ENCODE assay signal across 7 mouse cellular contexts in genomic region chr5:115430187-115430960, GRCm38 (mm10). TPM values are rescaled to one million over a fixed set of nuclear protein-coding genes. Genes with fewer than 3 reads are reported as not detected.
DNase-seq lines count a peak whose midpoint lies in the region; ATAC-seq and TF ChIP-seq lines count a peak whose summit lies in the region.

No protein-coding gene starts in this region.

- no peaks in the 10 kb centered on the region for H3K4me1 ChIP-seq in lung, adult 2 months (ENCODE audit: control insufficient read depth, insufficient read depth, low read length)
- peaks cover 56% of the 10 kb centered on the region for H3K4me1 ChIP-seq in embryonic facial prominence, embryonic 15.5 days
- H3K4me1 ChIP-seq in neural tube, embryonic 13.5 days (replicated peaks): peaks cover 70% of the 10 kb centered on the region

- H3K9me3 ChIP-seq in embryonic facial prominence, embryonic 15.5 days (replicated peaks): no peaks in the 10 kb centered on the region
- H3K9me3 ChIP-seq in neural tube, embryonic 13.5 days: no peaks in the 10 kb centered on the region

- TF ChIP-seq CTCF in lung, adult 2 months (IDR thresholded peaks at IDR 0.05; ENCODE audit: insufficient read depth, low read length): no peak

- peak overlapping the region; percentile 82 for H3K27ac ChIP-seq in embryonic facial prominence, embryonic 15.5 days (replicated peaks)
- peak overlapping the region; percentile 100 for H3K27ac ChIP-seq in neural tube, embryonic 13.5 days (replicated peaks)

- H3K27me3 ChIP-seq in embryonic facial prominence, embryonic 15.5 days: no peaks in the 10 kb centered on the region; the same call in 1 of the 2 replicates
- H3K27me3 ChIP-seq in neural tube, embryonic 13.5 days: no peaks in the 10 kb centered on the region

- TF ChIP-seq POLR2A in lung, adult 2 months (IDR thresholded peaks at IDR 0.05; ENCODE audit: borderline replicate concordance, extremely low read depth, low read depth, low read length): no peak

- no peak for DNase-seq in lung, adult 2 months
- DNase-seq in lung, postnatal 4 days: no peak
- DNase-seq in kidney, postnatal 14 days: peak; percentile 18

- ATAC-seq in embryonic facial prominence, embryonic 15.5 days (ENCODE audit: insufficient number of reproducible peaks, low FRiP score, low TSS enrichment, low read depth): peak; percentile 20; the same call in 1 of the 2 replicates
- peak; percentile 10; the same call in 1 of the 2 replicates for ATAC-seq in neural tube, embryonic 13.5 days (ENCODE audit: low read depth)
- no peak for ATAC-seq in inflammation-experienced regulatory T-cells, adult 6 months
- ATAC-seq in CD4-positive, CD25-positive, alpha-beta regulatory T cell, adult 4 months: no peak

- peak overlapping the region; percentile 90 for H3K9ac ChIP-seq in embryonic facial prominence, embryonic 15.5 days
- peak overlapping the region; percentile 100 for H3K9ac ChIP-seq in neural tube, embryonic 13.5 days

- peak overlapping the region; percentile 89 for H3K4me2 ChIP-seq in embryonic facial prominence, embryonic 15.5 days (replicated peaks)
- H3K4me2 ChIP-seq in neural tube, embryonic 13.5 days: peak overlapping the region; percentile 93

- 3% methylated on average over 52 of the region's 73 CpGs for WGBS in lung, adult 2 months
- under 1% methylated on average over 57 of the region's 73 CpGs for WGBS in embryonic facial prominence, embryonic 15.5 days
- under 1% methylated on average over 43 of the region's 73 CpGs for WGBS in neural tube, embryonic 13.5 days

- no peaks in the 10 kb centered on the region for H3K36me3 ChIP-seq in embryonic facial prominence, embryonic 15.5 days
- H3K36me3 ChIP-seq in neural tube, embryonic 13.5 days: peaks cover 25% of the 10 kb centered on the region; the same call in 1 of the 2 replicates

- peak overlapping the region; percentile 19 for H3K4me3 ChIP-seq in lung, adult 2 months (replicated peaks; ENCODE audit: extremely low read depth, low read depth, low read length)
- peak overlapping the region; percentile 96 for H3K4me3 ChIP-seq in embryonic facial prominence, embryonic 15.5 days (replicated peaks)
- H3K4me3 ChIP-seq in neural tube, embryonic 13.5 days: peak overlapping the region; percentile 97

RNA-seq across cellular contexts. Expression of gene Msi1, which starts 1.0 kb away (rescaled TPM):
- 0.91 and 1.9 TPM in 2 replicates for polyA plus RNA-seq in lung, adult 2 months (2012; rRNA removed)
- polyA plus RNA-seq in embryonic facial prominence, embryonic 15.5 days (2015; fragmentation: Nextera tagmentation; extraction: Ambion mirVana): 14.1 and 19.1 TPM in 2 replicates
- polyA plus RNA-seq in neural tube, embryonic 13.5 days (2015; fragmentation: Nextera tagmentation; extraction: Ambion mirVana): 66.5 and 66.7 TPM in 2 replicates
- polyA plus RNA-seq in inflammation-experienced regulatory T-cells, adult 6 months (2017; shearing (Covaris generic)): not detected
- polyA plus RNA-seq in CD4-positive, CD25-positive, alpha-beta regulatory T cell, adult 4 months (2017; shearing (Covaris generic)): not detected

RNA-seq across cellular contexts. Expression of gene Pla2g1b, which starts 35.7 kb away (rescaled TPM):
- polyA plus RNA-seq in lung, adult 2 months (2012; rRNA removed): 38.0 and 46.8 TPM in 2 replicates
- polyA plus RNA-seq in embryonic facial prominence, embryonic 15.5 days (2015; fragmentation: Nextera tagmentation; extraction: Ambion mirVana): not detected in 2 replicates
- polyA plus RNA-seq in neural tube, embryonic 13.5 days (2015; fragmentation: Nextera tagmentation; extraction: Ambion mirVana): 0.95 TPM in 1 of 2 replicates, not detected in the other
- not detected for polyA plus RNA-seq in inflammation-experienced regulatory T-cells, adult 6 months (2017; shearing (Covaris generic))
- polyA plus RNA-seq in CD4-positive, CD25-positive, alpha-beta regulatory T cell, adult 4 months (2017; shearing (Covaris generic)): not detected

RNA-seq across cellular contexts. Expression of gene Sirt4, which starts 54.2 kb away (rescaled TPM):
- 36.5 and 38.3 TPM in 2 replicates for polyA plus RNA-seq in lung, adult 2 months (2012; rRNA removed)
- polyA plus RNA-seq in embryonic facial prominence, embryonic 15.5 days (2015; fragmentation: Nextera tagmentation; extraction: Ambion mirVana): 29.2 and 32.8 TPM in 2 replicates
- polyA plus RNA-seq in neural tube, embryonic 13.5 days (2015; fragmentation: Nextera tagmentation; extraction: Ambion mirVana): 26.8 and 33.0 TPM in 2 replicates
- 10 to 100 TPM; 12.0 to 18.5 (median 14.8) TPM for polyA plus RNA-seq in inflammation-experienced regulatory T-cells, adult 6 months (2017; shearing (Covaris generic))
- polyA plus RNA-seq in CD4-positive, CD25-positive, alpha-beta regulatory T cell, adult 4 months (2017; shearing (Covaris generic)): 10 to 100 TPM in 1 of 2 experiments, 1 to 10 TPM in 1; 9.9 to 18.6 TPM

Comparison
In these comparisons a context has a peak if more than half of its experiments do, and no peak if none do; other contexts are left out.
1. H3K4me3 ChIP-seq: peak in every context shown above with its lines; median percentile 97 in neural tube, embryonic 13.5 days; 96 in embryonic facial prominence, embryonic 15.5 days; 19 in lung, adult 2 months.
2. ATAC-seq: peak in embryonic facial prominence, embryonic 15.5 days (single experiment) and neural tube, embryonic 13.5 days (single experiment); none in inflammation-experienced regulatory T-cells, adult 6 months (single experiment) and CD4-positive, CD25-positive, alpha-beta regulatory T cell, adult 4 months (single experiment).
3. RNA of gene Pla2g1b, which starts 35.7 kb away (polyA plus RNA-seq): 38.0 to 46.8 TPM in lung, adult 2 months; 0.95 TPM in neural tube, embryonic 13.5 days, not detected in embryonic facial prominence, embryonic 15.5 days, not detected in inflammation-experienced regulatory T-cells, adult 6 months and not detected in CD4-positive, CD25-positive, alpha-beta regulatory T cell, adult 4 months; every median in the first group is over 10 times any median in the second.